Mouse (Mus musculus): ENCODE measurements around the gene Sim2. TPM values are rescaled to one million over a fixed set of nuclear protein-coding genes. Genes with fewer than 3 reads are reported as not detected.

Sim2 gene
- polyA plus RNA-seq (2014; fragmentation: Nextera tagmentation; extraction: Ambion mirVana) = 0.35 and 0.39 TPM in 2 replicates

DNA sequence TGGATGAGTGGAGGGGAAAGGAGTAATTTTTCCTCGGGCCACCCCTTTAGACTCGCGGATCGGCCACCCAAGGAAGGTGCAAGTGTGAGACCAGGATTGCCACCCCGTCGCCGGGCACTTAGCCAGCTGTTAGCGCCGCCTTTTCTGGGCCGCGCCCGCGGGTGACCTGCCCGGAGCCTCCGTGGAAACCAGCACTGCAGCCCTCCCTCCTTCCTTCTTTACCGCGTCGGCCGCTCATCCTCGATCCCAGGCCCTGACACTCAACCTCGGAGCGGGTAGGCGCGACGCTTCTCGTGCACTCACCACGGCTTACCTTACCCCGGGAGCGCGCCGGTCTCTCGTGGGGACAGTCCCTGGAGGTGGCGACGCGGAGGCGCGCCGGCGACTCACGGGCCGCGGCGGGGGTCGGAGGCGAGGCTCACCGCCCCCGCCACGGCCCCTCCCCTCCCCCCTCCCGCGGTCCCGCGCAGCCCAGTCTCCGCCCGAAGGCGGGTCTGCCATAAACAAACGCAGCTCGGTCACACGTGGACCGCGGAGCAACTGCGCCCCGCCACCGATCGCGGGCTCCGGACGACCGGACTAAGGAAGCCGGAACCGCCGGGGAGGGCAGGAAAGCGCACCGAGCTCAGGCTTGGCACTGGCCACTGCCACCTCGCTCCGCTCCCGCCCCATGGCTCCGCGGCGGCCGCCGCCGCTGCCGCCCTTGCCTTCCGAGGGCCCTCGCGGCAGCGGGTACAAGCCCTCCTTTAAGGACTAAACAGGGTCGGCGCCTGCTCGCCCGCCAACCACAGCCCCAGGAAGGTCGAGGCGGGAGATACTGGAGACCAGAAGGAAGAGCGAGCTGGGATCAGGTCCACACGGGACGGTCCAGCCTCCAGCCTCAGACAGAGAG, at the start of gene Sim2:
Sim2 (plus strand) TSS at position 221 of the 892 bp plus-strand sequence.
- WGBS = under 1% methylated on average over 58 of the region's 96 CpGs
- Histone ChIP-seq H3K9ac (ENCODE audit: low read depth, low read length) (no peak within 1 kb of the TSS; the same call in 1 of the 2 replicates), H3K9me3 (ENCODE audit: control insufficient read depth, low read length) (no peaks in the 10 kb centered on the region), H3K4me3 (ENCODE audit: low read depth, low read length) (peak within 1 kb of the TSS; percentile 25), H3K27ac (ENCODE audit: low read depth, low read length) (no peak within 1 kb of the TSS), H3K4me1 (replicated peaks; ENCODE audit: control insufficient read depth, insufficient read depth, low read length) (peaks cover 3% of the 10 kb centered on the region; the same call in 1 of the 2 replicates), H3K27me3 (ENCODE audit: control insufficient read depth, insufficient read depth, low read length) (peaks cover 97% of the 10 kb centered on the region), H3K36me3 (ENCODE audit: control insufficient read depth, insufficient read depth, low read length) (no peaks in the 10 kb centered on the region), H3K4me2 (replicated peaks; ENCODE audit: low read depth, low read length) (peak within 1 kb of the TSS; percentile 40)
- DNase-seq (ENCODE audit: low spot score) (peak; percentile 51), ATAC-seq (ENCODE audit: low FRiP score) (peak; percentile 47; the same call in 1 of the 2 replicates)

DNA sequence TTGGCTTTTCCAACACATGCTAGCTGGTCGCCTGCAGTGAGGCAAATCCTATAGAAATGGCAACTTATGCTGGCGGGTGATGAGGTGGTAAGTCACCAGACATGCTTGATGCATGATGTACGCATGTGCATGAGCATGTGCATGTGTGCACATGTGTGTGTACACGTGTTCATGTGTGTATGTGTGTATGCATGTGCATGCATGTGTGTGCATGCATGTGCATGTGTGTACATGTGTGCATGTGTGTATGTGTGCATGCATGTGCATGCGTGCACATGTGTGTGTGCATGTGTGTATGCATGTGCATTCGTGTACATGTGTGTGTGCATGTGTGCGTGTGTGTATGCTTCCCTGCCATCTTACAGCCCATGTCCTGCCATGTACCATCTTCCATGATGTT, 47.5 kb upstream of the Sim2 start:
- ATAC-seq (ENCODE audit: low FRiP score) (no peak), DNase-seq (ENCODE audit: low spot score) (no peak)
- Histone ChIP-seq H3K9ac (ENCODE audit: low read depth, low read length) (no peak overlapping the region), H3K27ac (ENCODE audit: low read depth, low read length) (no peak overlapping the region), H3K27me3 (ENCODE audit: control insufficient read depth, insufficient read depth, low read length) (peaks cover 4% of the 10 kb centered on the region; the same call in 1 of the 2 replicates), H3K4me3 (ENCODE audit: low read depth, low read length) (no peak overlapping the region), H3K9me3 (ENCODE audit: control insufficient read depth, low read length) (no peaks in the 10 kb centered on the region), H3K4me2 (replicated peaks; ENCODE audit: low read depth, low read length) (no peak overlapping the region), H3K4me1 (replicated peaks; ENCODE audit: control insufficient read depth, insufficient read depth, low read length) (no peaks in the 10 kb centered on the region), H3K36me3 (ENCODE audit: control insufficient read depth, insufficient read depth, low read length) (no peaks in the 10 kb centered on the region)
- WGBS = 92% methylated on average over 7 of the region's 7 CpGs

DNA sequence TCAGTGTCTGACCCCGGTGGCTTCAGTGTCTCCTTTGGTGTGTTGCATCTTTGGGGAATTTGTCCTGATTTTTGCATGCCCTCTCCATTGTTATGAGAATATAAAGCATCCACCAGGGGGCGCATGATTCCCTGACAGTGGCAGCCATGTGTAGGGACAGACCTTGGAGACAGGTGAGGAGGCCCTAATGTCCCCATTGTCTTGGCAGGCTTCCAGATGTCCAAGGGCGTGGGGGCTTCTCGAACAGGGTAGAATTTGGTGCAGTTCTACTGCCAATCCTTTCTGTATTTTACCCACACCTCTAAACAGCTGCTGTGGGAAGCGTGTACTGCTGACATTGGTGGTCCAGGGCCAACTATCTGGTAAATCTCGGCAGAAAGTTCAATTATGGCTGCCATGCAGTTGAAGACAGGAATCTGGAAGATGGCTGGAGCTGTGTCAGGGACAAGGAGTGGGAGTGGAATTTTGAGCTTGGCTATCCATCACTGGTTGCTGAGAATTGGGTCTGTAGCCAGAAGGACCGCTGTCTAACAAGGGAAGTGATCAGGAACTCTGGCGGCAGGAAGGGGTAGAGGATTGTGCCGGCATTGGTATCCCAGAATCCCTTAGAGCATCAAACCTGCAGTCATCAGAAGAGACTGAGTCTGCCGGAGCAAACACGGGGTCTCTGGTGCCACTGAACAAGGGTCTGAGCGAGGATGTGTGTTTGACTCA, 46.3 kb upstream of the Sim2 start:
- Histone ChIP-seq H3K9me3 (ENCODE audit: control insufficient read depth, low read length) (no peaks in the 10 kb centered on the region), H3K9ac (ENCODE audit: low read depth, low read length) (no peak overlapping the region), H3K4me3 (ENCODE audit: low read depth, low read length) (no peak overlapping the region), H3K4me1 (replicated peaks; ENCODE audit: control insufficient read depth, insufficient read depth, low read length) (no peaks in the 10 kb centered on the region), H3K27ac (ENCODE audit: low read depth, low read length) (no peak overlapping the region), H3K4me2 (replicated peaks; ENCODE audit: low read depth, low read length) (no peak overlapping the region), H3K36me3 (ENCODE audit: control insufficient read depth, insufficient read depth, low read length) (no peaks in the 10 kb centered on the region), H3K27me3 (ENCODE audit: control insufficient read depth, insufficient read depth, low read length) (peaks cover 4% of the 10 kb centered on the region; the same call in 1 of the 2 replicates)
- DNase-seq (ENCODE audit: low spot score) = peak; percentile 84
- no peak for ATAC-seq (ENCODE audit: low FRiP score)
- 68% methylated on average over 12 of the region's 12 CpGs for WGBS

DNA sequence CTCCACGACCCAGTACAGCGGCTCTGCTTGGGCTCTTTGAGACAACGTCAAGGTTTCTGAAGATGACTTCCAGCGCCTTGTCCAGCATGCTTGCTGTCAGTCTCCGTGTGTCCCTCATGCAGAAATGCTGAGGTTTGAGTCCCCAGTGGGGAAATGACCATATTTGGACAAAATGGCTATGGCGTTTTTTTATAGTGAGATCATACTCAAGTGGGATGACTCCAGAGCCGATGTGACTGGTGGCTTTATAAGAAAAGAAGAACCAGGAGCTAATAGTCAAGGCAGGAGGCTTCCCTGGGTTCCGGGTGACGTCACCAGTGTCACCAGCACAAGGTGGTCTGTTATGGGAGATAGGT, 45.8 kb upstream of the Sim2 start:
- 91% methylated on average over 9 of the region's 9 CpGs for whole genome bisulfite sequencing
- peaks cover 4% of the 10 kb centered on the region; the same call in 1 of the 2 replicates for H3K27me3 ChIP-seq (ENCODE audit: control insufficient read depth, insufficient read depth, low read length)
- no peak for DNase-seq (ENCODE audit: low spot score)
- no peak overlapping the region for H3K9ac ChIP-seq (ENCODE audit: low read depth, low read length)
- H3K4me1 ChIP-seq (replicated peaks; ENCODE audit: control insufficient read depth, insufficient read depth, low read length) = no peaks in the 10 kb centered on the region
- no peak overlapping the region for H3K4me2 ChIP-seq (replicated peaks; ENCODE audit: low read depth, low read length)
- no peaks in the 10 kb centered on the region for H3K9me3 ChIP-seq (ENCODE audit: control insufficient read depth, low read length)
- ATAC-seq (ENCODE audit: low FRiP score) = no peak
- no peaks in the 10 kb centered on the region for H3K36me3 ChIP-seq (ENCODE audit: control insufficient read depth, insufficient read depth, low read length)
- H3K27ac ChIP-seq (ENCODE audit: low read depth, low read length) = no peak overlapping the region
- no peak overlapping the region for H3K4me3 ChIP-seq (ENCODE audit: low read depth, low read length)

DNA sequence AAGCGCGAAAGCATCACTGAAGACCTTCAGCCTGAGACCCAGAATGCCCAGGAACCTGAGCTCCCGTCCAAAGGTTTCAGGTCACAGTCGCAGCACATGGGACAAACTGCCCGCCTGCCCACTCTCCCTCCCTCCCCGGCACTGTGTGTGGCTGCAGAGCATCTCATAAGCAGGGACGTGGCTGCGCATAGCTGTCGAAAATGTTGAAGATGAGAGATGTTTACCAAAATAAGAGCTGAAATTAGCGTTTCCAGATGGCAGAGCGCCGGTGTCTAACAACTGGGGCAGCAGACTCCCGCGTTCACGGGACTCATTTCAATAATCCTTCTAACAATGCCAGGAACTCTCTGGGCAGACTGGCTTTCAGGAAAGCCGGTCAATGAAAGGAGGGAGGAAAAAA, 44.2 kb upstream of the Sim2 start:
- ATAC-seq (ENCODE audit: low FRiP score) (no peak), DNase-seq (ENCODE audit: low spot score) (peak; percentile 13)
- no peaks in the 10 kb centered on the region for H3K4me1 ChIP-seq (replicated peaks; ENCODE audit: control insufficient read depth, insufficient read depth, low read length)
- no peak overlapping the region for H3K27ac ChIP-seq (ENCODE audit: low read depth, low read length)
- 30% methylated on average over 16 of the region's 16 CpGs for WGBS
- H3K27me3 ChIP-seq (ENCODE audit: control insufficient read depth, insufficient read depth, low read length) = peaks cover 4% of the 10 kb centered on the region; the same call in 1 of the 2 replicates
- no peaks in the 10 kb centered on the region for H3K9me3 ChIP-seq (ENCODE audit: control insufficient read depth, low read length)
- H3K4me2 ChIP-seq (replicated peaks; ENCODE audit: low read depth, low read length) = no peak overlapping the region
- H3K4me3 ChIP-seq (ENCODE audit: low read depth, low read length) = no peak overlapping the region
- H3K36me3 ChIP-seq (ENCODE audit: control insufficient read depth, insufficient read depth, low read length) = no peaks in the 10 kb centered on the region
- H3K9ac ChIP-seq (ENCODE audit: low read depth, low read length) = no peak overlapping the region

DNA sequence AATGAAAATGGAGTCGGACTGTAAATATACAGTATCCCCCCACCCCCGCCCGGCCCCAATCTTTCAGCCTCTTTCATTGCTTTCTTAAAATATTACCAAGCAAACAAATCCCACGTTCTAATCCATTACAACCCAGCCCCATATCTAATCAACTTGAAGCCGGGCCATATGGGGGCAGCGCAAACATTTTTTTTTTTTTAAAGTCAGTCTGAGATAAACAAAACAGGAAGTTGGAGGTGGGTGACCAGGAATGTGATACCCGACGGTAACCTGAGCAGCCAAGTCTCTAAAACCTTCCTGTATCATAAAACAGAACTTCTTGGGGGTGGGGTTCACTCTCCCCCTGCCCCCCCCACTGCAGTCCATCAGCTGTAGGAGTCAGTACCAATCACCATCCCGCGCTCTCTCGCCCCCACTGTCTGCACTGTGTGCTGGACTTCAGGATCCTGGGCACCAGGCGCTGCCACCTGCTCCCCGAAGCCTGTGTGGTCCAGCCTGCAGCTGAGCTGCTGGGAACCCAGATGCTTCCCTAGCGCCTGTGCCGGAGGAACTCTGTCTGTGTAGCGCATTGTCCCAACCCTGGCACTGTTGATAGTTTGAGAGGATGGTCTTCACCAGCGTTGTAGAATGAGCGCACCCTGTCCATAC, 43.5 kb upstream of the Sim2 start:
- DNase-seq (ENCODE audit: low spot score) (peak; percentile 28), ATAC-seq (ENCODE audit: low FRiP score) (no peak)
- Histone ChIP-seq H3K9me3 (ENCODE audit: control insufficient read depth, low read length) (no peaks in the 10 kb centered on the region), H3K27ac (ENCODE audit: low read depth, low read length) (no peak overlapping the region), H3K9ac (ENCODE audit: low read depth, low read length) (no peak overlapping the region), H3K4me3 (ENCODE audit: low read depth, low read length) (no peak overlapping the region), H3K4me1 (replicated peaks; ENCODE audit: control insufficient read depth, insufficient read depth, low read length) (no peaks in the 10 kb centered on the region), H3K36me3 (ENCODE audit: control insufficient read depth, insufficient read depth, low read length) (no peaks in the 10 kb centered on the region), H3K4me2 (replicated peaks; ENCODE audit: low read depth, low read length) (no peak overlapping the region), H3K27me3 (ENCODE audit: control insufficient read depth, insufficient read depth, low read length) (peaks cover 4% of the 10 kb centered on the region; the same call in 1 of the 2 replicates)
- 56% methylated on average over 18 of the region's 18 CpGs for WGBS

DNA sequence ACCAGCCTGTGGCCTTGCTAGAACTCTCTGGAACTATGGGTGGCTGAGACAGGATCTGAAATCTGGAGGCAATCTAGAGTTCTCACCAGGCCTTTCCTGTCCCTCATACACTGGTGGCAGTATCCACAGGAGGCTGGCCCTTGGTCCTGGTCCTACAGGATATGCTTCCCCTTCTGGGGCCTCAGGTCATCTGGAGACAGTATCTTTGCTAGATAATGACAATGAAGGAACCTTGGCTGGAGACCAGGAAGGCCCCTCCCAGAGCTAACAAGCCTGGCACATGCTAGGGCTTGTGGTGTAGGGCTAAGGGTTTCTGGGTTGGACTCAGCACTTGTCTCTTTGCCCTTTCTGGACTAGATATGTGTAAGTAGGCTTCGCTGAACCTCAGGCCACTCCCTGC, 40.9 kb upstream of the Sim2 start:
- DNase-seq (ENCODE audit: low spot score) = no peak
- H3K9me3 ChIP-seq (ENCODE audit: control insufficient read depth, low read length) = no peaks in the 10 kb centered on the region
- peaks cover 4% of the 10 kb centered on the region; the same call in 1 of the 2 replicates for H3K27me3 ChIP-seq (ENCODE audit: control insufficient read depth, insufficient read depth, low read length)
- no peak overlapping the region for H3K4me2 ChIP-seq (replicated peaks; ENCODE audit: low read depth, low read length)
- H3K27ac ChIP-seq (ENCODE audit: low read depth, low read length) = no peak overlapping the region
- H3K36me3 ChIP-seq (ENCODE audit: control insufficient read depth, insufficient read depth, low read length) = no peaks in the 10 kb centered on the region
- ATAC-seq (ENCODE audit: low FRiP score) = no peak
- WGBS = 87% methylated on average over 1 of the region's 1 CpGs
- H3K4me1 ChIP-seq (replicated peaks; ENCODE audit: control insufficient read depth, insufficient read depth, low read length) = no peaks in the 10 kb centered on the region
- H3K4me3 ChIP-seq (ENCODE audit: low read depth, low read length) = no peak overlapping the region
- H3K9ac ChIP-seq (ENCODE audit: low read depth, low read length) = no peak overlapping the region

DNA sequence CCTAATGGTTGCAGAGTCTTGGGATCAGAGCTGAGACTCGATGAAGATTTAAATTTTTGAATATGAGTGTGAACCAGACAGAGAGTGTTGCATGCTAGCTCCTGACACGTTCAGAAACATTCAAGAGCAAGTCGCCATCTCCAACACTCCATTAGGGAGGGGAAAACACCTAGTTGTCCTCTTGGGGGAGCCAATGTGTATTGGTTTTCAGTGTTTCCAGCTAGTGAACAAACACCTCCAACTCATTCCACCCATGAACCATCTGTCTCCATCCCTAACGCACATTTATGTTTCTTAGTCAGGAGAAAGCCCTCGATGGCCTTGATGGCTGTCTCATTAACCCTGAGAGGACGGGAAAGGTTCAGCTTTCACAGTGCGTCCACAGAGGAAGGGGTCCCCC, 39.7 kb upstream of the Sim2 start:
- ATAC-seq (ENCODE audit: low FRiP score) = no peak
- no peaks in the 10 kb centered on the region for H3K9me3 ChIP-seq (ENCODE audit: control insufficient read depth, low read length)
- no peak overlapping the region for H3K27ac ChIP-seq (ENCODE audit: low read depth, low read length)
- DNase-seq (ENCODE audit: low spot score) = no peak
- H3K9ac ChIP-seq (ENCODE audit: low read depth, low read length) = no peak overlapping the region
- H3K4me1 ChIP-seq (replicated peaks; ENCODE audit: control insufficient read depth, insufficient read depth, low read length) = no peaks in the 10 kb centered on the region
- no peaks in the 10 kb centered on the region for H3K36me3 ChIP-seq (ENCODE audit: control insufficient read depth, insufficient read depth, low read length)
- no peak overlapping the region for H3K4me3 ChIP-seq (ENCODE audit: low read depth, low read length)
- WGBS = 64% methylated on average over 7 of the region's 7 CpGs
- H3K4me2 ChIP-seq (replicated peaks; ENCODE audit: low read depth, low read length) = no peak overlapping the region
- H3K27me3 ChIP-seq (ENCODE audit: control insufficient read depth, insufficient read depth, low read length) = peaks cover 4% of the 10 kb centered on the region; the same call in 1 of the 2 replicates
